Mouse (Mus musculus) embryonic fibroblast, embryonic 13.5 days (primary cell): ENCODE results near the gene D5Ertd577e.
"Not testable (repeated sequence)": the region's sequence is repeated elsewhere in the genome, so short reads cannot be mapped to it uniquely, and the experiment has no call there.

Experiments used
- CTCF ChIP-seq: IDR thresholded peaks from 2 replicates; pipeline ENCODE4 v1.5.1; 2011; ENCODE audit warnings: mild to moderate bottlenecking, control low read depth, low read length, moderate library complexity, borderline replicate concordance; ENCODE audit not compliant: insufficient read depth
- POLR2A ChIP-seq: IDR thresholded peaks from 2 replicates; pipeline ENCODE4 v1.6.1; 2011; ENCODE audit warnings: low read depth, mild to moderate bottlenecking, control low read depth, low read length, moderate library complexity

DNA sequence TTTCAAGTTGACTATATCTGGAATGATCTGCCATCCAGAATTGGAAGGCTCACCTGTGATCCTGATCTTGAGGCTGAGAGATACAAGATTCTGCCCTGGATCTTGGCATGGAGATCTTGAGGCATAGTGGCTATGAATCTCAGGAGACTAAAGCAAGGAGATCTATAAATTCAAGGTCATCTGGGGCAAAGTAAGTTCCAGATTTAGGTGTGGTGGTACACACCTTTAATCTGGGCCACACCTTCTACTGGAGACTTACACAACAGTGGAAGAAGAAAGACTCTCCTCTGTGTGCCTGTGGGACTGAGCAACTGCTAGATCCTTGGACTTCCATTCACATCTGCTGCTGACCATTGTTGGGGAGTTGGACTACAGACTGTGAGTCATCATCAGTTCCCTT is 53.9 kb downstream of the D5Ertd577e start, which contains the start of gene Gm3286:
- not testable (repeated sequence) for TF ChIP-seq CTCF, POLR2A
